Mouse (Mus musculus) myocyte (in vitro differentiated cells): ENCODE measurements around the gene Dgki. TPM values are rescaled to one million over a fixed set of nuclear protein-coding genes. Genes with fewer than 3 reads are reported as not detected.
A peak's percentile ranks its signal among the peaks of the same experiment; 100 is the strongest.
"Not testable (repeated sequence)": the region's sequence is repeated elsewhere in the genome, so short reads cannot be mapped to it uniquely, and the experiment has no call there.

Experiments used
- H3K27me3 ChIP-seq: one replicate; pipeline ENCODE4 v1.6.1; 2011; ENCODE audit not compliant: control insufficient read depth, insufficient read depth, insufficient read length
- H3K36me3 ChIP-seq: one replicate; pipeline ENCODE4 v1.6.1; 2011; ENCODE audit not compliant: control insufficient read depth, insufficient read depth
- H3K4me2 ChIP-seq: one replicate; pipeline ENCODE4 v1.6.1; 2011; ENCODE audit warnings: low read depth, control low read depth
- H3K4me3 ChIP-seq: one replicate; pipeline ENCODE4 v1.5.1; 2011; ENCODE audit warnings: mild to moderate bottlenecking, control low read depth, moderate library complexity
- H3K79me2 ChIP-seq: one replicate; pipeline ENCODE4 v1.6.1; 2011; ENCODE audit not compliant: control insufficient read depth, insufficient read depth
- H3ac ChIP-seq: one replicate; pipeline ENCODE4 v1.6.1; 2011; ENCODE audit not compliant: control insufficient read depth, insufficient read length
- CEBPB ChIP-seq: IDR thresholded peaks from 2 replicates; pipeline ENCODE4 v1.6.1; 2011; ENCODE audit warnings: mild to moderate bottlenecking, moderate library complexity; ENCODE audit not compliant: poor library complexity, insufficient read depth, severe bottlenecking
- E2F4 ChIP-seq: IDR thresholded peaks from one replicate; pipeline ENCODE4 v1.6.1; 2011; ENCODE audit warnings: mild to moderate bottlenecking, control low read depth, moderate library complexity; ENCODE audit not compliant: insufficient read depth
- MAX ChIP-seq: IDR thresholded peaks from one replicate; pipeline ENCODE4 v1.6.1; 2011; ENCODE audit warnings: low read depth, mild to moderate bottlenecking, control low read depth
- MYOD1 ChIP-seq, 3 experiments: IDR thresholded peaks; one replicate each; pipeline ENCODE4 v1.6.1; 2011; ENCODE audit warnings: control low read depth in 2 of 3, low read depth in 2 of 3, mild to moderate bottlenecking in 2 of 3, moderate library complexity in 1 of 3; ENCODE audit not compliant: insufficient read length in 2 of 3, control insufficient read depth in 1 of 3
- MYOG ChIP-seq, 3 experiments: IDR thresholded peaks; one replicate each; pipeline ENCODE4 v1.6.1; 2011; ENCODE audit warnings: control low read depth in 2 of 3, low read depth in 2 of 3, mild to moderate bottlenecking in 2 of 3; ENCODE audit not compliant: insufficient read length in 2 of 3, control insufficient read depth in 1 of 3, insufficient read depth in 1 of 3
- POLR2A ChIP-seq: IDR thresholded peaks from one replicate; pipeline ENCODE4 v1.6.1; 2011; ENCODE audit warnings: low read depth, mild to moderate bottlenecking, control low read depth, moderate library complexity; ENCODE audit not compliant: insufficient read length
- POLR2AphosphoS2 ChIP-seq: IDR thresholded peaks from one replicate; pipeline ENCODE4 v1.6.1; 2011; ENCODE audit warnings: low read depth, control low read depth; ENCODE audit not compliant: insufficient read length
- REST ChIP-seq: IDR thresholded peaks from one replicate; pipeline ENCODE4 v1.6.1; 2011; ENCODE audit warnings: mild to moderate bottlenecking, control low read depth, moderate library complexity; ENCODE audit not compliant: insufficient read depth, insufficient read length
- SRF ChIP-seq: IDR thresholded peaks from one replicate; pipeline ENCODE4 v1.6.1; 2011; ENCODE audit warnings: low read depth; ENCODE audit not compliant: control insufficient read depth, insufficient read length
- TCF12 ChIP-seq: IDR thresholded peaks from one replicate; pipeline ENCODE4 v1.6.1; 2011; ENCODE audit warnings: mild to moderate bottlenecking, control low read depth; ENCODE audit not compliant: poor library complexity, insufficient read depth, severe bottlenecking
- TCF3 ChIP-seq: IDR thresholded peaks from one replicate; pipeline ENCODE4 v1.6.1; 2011; ENCODE audit warnings: low read depth, control low read depth; ENCODE audit not compliant: insufficient read length
- USF1 ChIP-seq: IDR thresholded peaks from one replicate; pipeline ENCODE4 v1.6.1; 2011; ENCODE audit warnings: low read depth, mild to moderate bottlenecking, control low read depth, moderate library complexity
- polyA plus RNA-seq: library from polyadenylated mRNA; unstranded; fragments of >200 nt; fragmentation: generic; extraction: Trizol; gene quantifications from one replicate; pipeline ENCODE4 v1.2.1, GENCODE M21; 2012; ENCODE audit warnings: missing spikeins

The Dgki gene
- polyA plus RNA-seq, 1 experiment, result 0.02 TPM

DNA sequence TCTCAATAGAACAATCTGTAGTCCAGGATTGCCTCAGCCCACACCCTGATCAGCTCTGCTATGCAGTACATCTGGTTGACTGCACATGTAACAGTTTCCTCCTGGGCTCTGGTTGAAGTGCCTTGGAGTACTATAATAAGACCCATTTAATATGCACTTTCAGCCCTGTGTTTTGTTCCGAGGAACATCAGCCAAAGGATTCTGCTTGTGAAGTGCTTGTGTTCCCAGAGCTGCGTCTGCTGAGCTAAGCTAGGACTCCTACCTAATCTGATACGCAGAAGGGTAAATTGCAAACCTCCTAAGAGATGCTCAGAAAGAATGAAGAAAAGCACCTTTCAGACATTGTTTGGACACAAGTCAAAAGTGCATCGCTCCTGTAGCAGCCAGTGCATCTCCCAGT is 186.9 kb downstream of the Dgki start:
- no peak overlapping the region for H3ac ChIP-seq
- no peaks in the 10 kb centered on the region for H3K79me2 ChIP-seq
- no peaks in the 10 kb centered on the region for H3K36me3 ChIP-seq
- no peak overlapping the region for H3K4me3 ChIP-seq
- no peak for TF ChIP-seq CEBPB
- TF ChIP-seq MAX, result no peak
- TF ChIP-seq REST, result no peak
- TF ChIP-seq POLR2AphosphoS2, result no peak
- no peak for TF ChIP-seq POLR2A
- no peaks in the 10 kb centered on the region for H3K27me3 ChIP-seq
- no peak overlapping the region for H3K4me2 ChIP-seq

DNA sequence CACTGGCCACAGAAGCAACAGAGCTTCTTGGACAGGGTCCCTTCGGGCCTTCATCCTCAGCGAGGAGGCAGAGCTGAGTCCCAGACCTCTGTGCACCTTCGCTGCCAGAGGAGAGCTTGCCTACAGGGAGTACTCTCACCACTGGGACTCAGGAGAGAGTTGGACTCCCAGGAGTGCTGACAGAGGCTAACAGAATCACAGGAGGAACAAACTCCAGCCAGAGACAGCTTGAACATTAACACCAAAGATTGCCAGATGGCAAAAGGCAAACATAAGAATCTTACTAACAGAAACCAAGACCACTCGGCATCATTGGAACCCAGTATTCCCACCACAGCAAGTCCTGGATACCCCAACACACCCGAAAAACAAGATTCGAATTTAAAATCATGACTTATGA is 193.7 kb downstream of the Dgki start:
- not testable (repeated sequence) for H3K79me2 ChIP-seq, H3K36me3 ChIP-seq, H3K27me3 ChIP-seq, H3K4me3 ChIP-seq, H3ac ChIP-seq, H3K4me2 ChIP-seq

DNA sequence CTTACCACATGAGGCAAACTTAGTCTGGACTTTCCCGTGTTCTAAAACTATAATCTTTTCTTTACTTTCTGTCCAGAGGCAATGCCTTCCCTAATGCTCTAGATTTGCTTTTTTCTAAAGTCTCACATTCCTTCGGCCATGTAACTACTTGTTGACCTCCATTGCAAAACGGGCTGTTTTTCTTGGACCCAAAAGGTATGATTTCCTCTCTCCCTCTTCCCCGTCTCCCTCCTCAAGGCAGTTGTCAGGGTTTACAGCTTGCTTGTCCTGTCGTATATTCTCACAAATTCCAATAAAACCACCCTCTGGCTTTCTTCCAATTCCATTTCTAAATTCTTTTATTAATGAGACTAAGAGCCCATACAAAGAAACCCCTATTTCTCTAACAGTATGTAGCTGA is 199.6 kb downstream of the Dgki start:
- Histone ChIP-seq H3K79me2 (no peaks in the 10 kb centered on the region), H3K4me2 (no peak overlapping the region), H3ac (no peak overlapping the region), H3K27me3 (no peaks in the 10 kb centered on the region), H3K36me3 (no peaks in the 10 kb centered on the region), H3K4me3 (no peak overlapping the region)
- TF ChIP-seq POLR2A, result no peak
- TF ChIP-seq USF1, result no peak
- no peak for TF ChIP-seq MYOG (IDR thresholded peaks at IDR 0.05; ENCODE audit: control insufficient read depth in 1 of 3, insufficient read depth in 1 of 3, insufficient read length in 2 of 3, low read depth in 2 of 3)
- TF ChIP-seq TCF12, result no peak
- TF ChIP-seq POLR2AphosphoS2, result no peak
- TF ChIP-seq MYOD1 (IDR thresholded peaks at IDR 0.05; ENCODE audit: control insufficient read depth in 1 of 3, insufficient read length in 2 of 3, low read depth in 2 of 3), result no peak
- TF ChIP-seq REST, result no peak
- no peak for TF ChIP-seq SRF
- TF ChIP-seq CEBPB, result no peak
- no peak for TF ChIP-seq TCF3
- no peak for TF ChIP-seq E2F4
- TF ChIP-seq MAX, result no peak

DNA sequence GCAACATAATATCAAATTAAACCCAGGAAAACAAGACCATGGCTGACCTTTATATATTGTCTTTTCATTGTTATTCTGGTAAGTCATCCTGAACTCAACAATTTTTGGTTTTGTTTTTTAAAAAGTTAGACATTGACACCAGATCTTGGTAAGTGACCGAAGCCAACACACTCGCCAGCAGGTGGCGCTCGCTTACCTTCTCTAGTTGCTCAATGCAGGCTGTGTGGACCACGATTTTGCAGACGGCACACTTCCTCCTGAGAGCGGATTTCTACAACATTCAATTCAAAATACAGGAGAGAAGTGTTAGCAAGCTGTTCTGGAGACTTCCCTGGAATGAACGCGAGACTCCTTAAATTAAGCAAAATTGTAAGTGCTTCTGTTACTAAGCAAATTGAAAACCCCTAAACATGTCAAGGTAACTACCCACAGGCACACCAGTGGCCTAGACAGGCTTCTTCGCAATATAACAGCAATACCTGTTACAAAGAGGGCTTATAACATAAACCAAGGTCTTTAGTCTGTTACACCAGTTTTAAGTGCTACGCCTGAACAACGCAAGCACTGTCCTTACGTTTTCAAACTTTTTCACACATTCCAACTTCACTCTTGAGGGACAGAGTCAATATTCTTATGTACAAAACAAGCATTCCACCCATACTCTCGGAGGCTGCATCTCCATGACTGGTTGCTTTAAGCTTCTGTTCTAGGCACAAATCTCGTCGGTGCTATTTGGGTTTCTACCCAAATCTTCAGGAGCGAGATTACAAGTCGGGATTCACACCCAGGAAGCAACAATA is 202.4 kb downstream of the Dgki start:
- H3K4me2 ChIP-seq, result peak overlapping the region; percentile 66
- H3ac ChIP-seq, result no peak overlapping the region
- no peaks in the 10 kb centered on the region for H3K36me3 ChIP-seq
- no peak for TF ChIP-seq MAX
- TF ChIP-seq POLR2A, result no peak
- TF ChIP-seq CEBPB, result peak; percentile 19; the same call in 1 of the 2 replicates
- TF ChIP-seq POLR2AphosphoS2, result no peak
- TF ChIP-seq MYOD1 (IDR thresholded peaks at IDR 0.05; ENCODE audit: control insufficient read depth in 1 of 3, insufficient read length in 2 of 3, low read depth in 2 of 3), result no peak
- H3K27me3 ChIP-seq, result no peaks in the 10 kb centered on the region
- no peak overlapping the region for H3K4me3 ChIP-seq
- H3K79me2 ChIP-seq, result no peaks in the 10 kb centered on the region

DNA sequence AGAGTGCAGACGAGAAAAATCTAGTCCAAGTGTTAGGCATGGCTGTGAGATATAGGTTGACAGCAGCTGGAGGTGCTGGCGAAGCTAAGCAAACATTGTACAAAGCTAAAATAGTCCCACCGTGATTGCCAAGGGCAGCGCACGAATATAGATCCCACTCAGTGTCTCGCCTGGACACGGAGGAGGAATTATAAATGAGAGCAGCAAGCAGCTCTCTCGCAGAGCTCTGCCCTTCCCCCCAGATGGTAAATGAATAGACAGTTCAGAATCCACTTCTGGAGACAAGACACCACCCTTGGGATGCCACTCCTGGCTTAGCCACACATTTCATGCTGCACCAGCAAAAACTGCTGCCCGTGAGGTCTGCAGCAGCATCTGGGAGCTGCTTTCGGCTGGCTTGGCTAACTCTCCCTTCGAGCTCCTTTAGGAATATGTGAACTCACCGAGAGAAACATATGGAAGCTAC is 203.1 kb downstream of the Dgki start:
- Histone ChIP-seq H3K4me3 (no peak overlapping the region), H3K4me2 (peak overlapping the region; percentile 66), H3ac (no peak overlapping the region), H3K36me3 (no peaks in the 10 kb centered on the region), H3K79me2 (no peaks in the 10 kb centered on the region), H3K27me3 (no peaks in the 10 kb centered on the region)
- TF ChIP-seq CEBPB (no peak), E2F4 (no peak), USF1 (no peak), REST (no peak), MYOG (IDR thresholded peaks at IDR 0.05; ENCODE audit: control insufficient read depth in 1 of 3, insufficient read depth in 1 of 3, insufficient read length in 2 of 3, low read depth in 2 of 3) (no peak), POLR2AphosphoS2 (no peak), TCF3 (no peak), SRF (no peak), POLR2A (no peak), TCF12 (no peak), MAX (no peak), MYOD1 (IDR thresholded peaks at IDR 0.05; ENCODE audit: control insufficient read depth in 1 of 3, insufficient read length in 2 of 3, low read depth in 2 of 3) (no peak)
